Mouse (Mus musculus): ENCODE results near the gene Arhgef11.

Arhgef11 gene

GRCm38 (mm10) chr3:87763202-87763601, 145.8 kb downstream of the Arhgef11 start:
- no peak for DNase-seq

GRCm38 (mm10) chr3:87763683-87764289, 146.4 kb downstream of the Arhgef11 start:
- peak; percentile 65 for DNase-seq

- DNase-seq: peak; percentile 20
These were observed 147.1 kb downstream of the Arhgef11 start for GRCm38 (mm10) chr3:87764506-87764905.

GRCm38 (mm10) chr3:87765091-87765490, 147.7 kb downstream of the Arhgef11 start:
- peak; percentile 76 for DNase-seq

- DNase-seq: no peak
These were observed 148.4 kb downstream of the Arhgef11 start for GRCm38 (mm10) chr3:87765631-87766283.

- no peak for DNase-seq
These were observed 148.9 kb downstream of the Arhgef11 start for GRCm38 (mm10) chr3:87766284-87766667.

GRCm38 (mm10) chr3:87767764-87768163, 150.4 kb downstream of the Arhgef11 start:
- DNase-seq: peak; percentile 50

GRCm38 (mm10) chr3:87768431-87768830, 151.1 kb downstream of the Arhgef11 start:
- DNase-seq: no peak

- DNase-seq: peak; percentile 87
These were observed 151.5 kb downstream of the Arhgef11 start for GRCm38 (mm10) chr3:87768844-87769243.

- no peak for DNase-seq
These were observed 152.1 kb downstream of the Arhgef11 start for GRCm38 (mm10) chr3:87769506-87769905.

GRCm38 (mm10) chr3:87770280-87770679, 152.9 kb downstream of the Arhgef11 start:
- peak; percentile 75 for DNase-seq

GRCm38 (mm10) chr3:87771088-87771487, 153.7 kb downstream of the Arhgef11 start:
- DNase-seq: no peak

- no peak for DNase-seq
These were observed 160.9 kb downstream of the Arhgef11 start for GRCm38 (mm10) chr3:87778283-87778682.

- no peak for DNase-seq
These were observed 161.7 kb downstream of the Arhgef11 start for GRCm38 (mm10) chr3:87779086-87779485.

- DNase-seq: no peak
These were observed 166.1 kb downstream of the Arhgef11 start for GRCm38 (mm10) chr3:87783282-87784023.

GRCm38 (mm10) chr3:87785156-87785555, 167.8 kb downstream of the Arhgef11 start:
- DNase-seq: no peak

- no peak for DNase-seq
These were observed 168.4 kb downstream of the Arhgef11 start for GRCm38 (mm10) chr3:87785626-87786214.

All from lung, postnatal 36 days (tissue).